Mouse (Mus musculus) heart, embryonic 10.5 days (tissue): ENCODE data around the gene Hlcs. TPM values are rescaled to one million over a fixed set of nuclear protein-coding genes. Genes with fewer than 3 reads are reported as not detected.

Source experiments
- DNase-seq: peaks from one replicate; pipeline ENCODE4 v3.0.0-alpha.2; 2017; ENCODE audit warnings: low spot score
- H3K27ac ChIP-seq: fragments of 300-500 bp; sonication (generic); 2 replicates; pipeline ENCODE4 v1.5.1; 2016; ENCODE audit warnings: mild to moderate bottlenecking
- H3K27me3 ChIP-seq: fragments of 300-500 bp; sonication (generic); 2 replicates; pipeline ENCODE4 v1.6.1; 2016; ENCODE audit warnings: mild to moderate bottlenecking; ENCODE audit not compliant: poor library complexity, insufficient read depth, severe bottlenecking
- H3K36me3 ChIP-seq: fragments of 300-500 bp; sonication (generic); 2 replicates; pipeline ENCODE4 v1.6.1; 2016; ENCODE audit warnings: mild to moderate bottlenecking, moderate library complexity
- H3K4me1 ChIP-seq: fragments of 300-500 bp; sonication (generic); 2 replicates; pipeline ENCODE4 v1.6.1; 2016; ENCODE audit warnings: mild to moderate bottlenecking
- H3K4me3 ChIP-seq: fragments of 300-500 bp; sonication (generic); 2 replicates; pipeline ENCODE4 v1.5.1; 2016; ENCODE audit warnings: mild to moderate bottlenecking, moderate library complexity
- H3K9me3 ChIP-seq: fragments of 300-500 bp; sonication (generic); 2 replicates; pipeline ENCODE4 v1.6.1; 2016; ENCODE audit warnings: mild to moderate bottlenecking, moderate library complexity
- WGBS: fragments of 180-500 bp; shearing (Covaris S2); methylation state at CpG from one replicate; pipeline ENCODE4 v1.1.7; 2016; 5-methylcytosine and 5-hydroxymethylcytosine counted together
- polyA plus RNA-seq: library from polyadenylated mRNA; unstranded; fragments of >200 nt; fragmentation: Nextera tagmentation; extraction: Ambion mirVana; gene quantifications from 2 replicates; pipeline ENCODE4 v1.2.1, GENCODE M21; 2016

Hlcs gene
- polyA plus RNA-seq, 1 experiment from 2014 or later, result 11.0 TPM

- Histone ChIP-seq H3K4me3 (no peak overlapping the region), H3K9me3 (no peaks in the 10 kb centered on the region), H3K4me1 (peaks cover 27% of the 10 kb centered on the region), H3K36me3 (peaks cover 3% of the 10 kb centered on the region), H3K27ac (no peak overlapping the region), H3K27me3 (no peaks in the 10 kb centered on the region; the same call in 1 of the 2 replicates)
- WGBS, result 92% methylated on average over 7 of the region's 7 CpGs
- DNase-seq, result no peak
Measured at GRCm38 (mm10) chr16:94229890-94230289, 83.5 kb downstream of the Hlcs start.

GRCm38 (mm10) chr16:94228858-94229555 is 84.4 kb downstream of the Hlcs start:
- Histone ChIP-seq H3K4me3 (no peak overlapping the region), H3K36me3 (peaks cover 3% of the 10 kb centered on the region), H3K9me3 (no peaks in the 10 kb centered on the region), H3K27me3 (no peaks in the 10 kb centered on the region; the same call in 1 of the 2 replicates), H3K27ac (no peak overlapping the region), H3K4me1 (peaks cover 21% of the 10 kb centered on the region)
- 78% methylated on average over 18 of the region's 18 CpGs for WGBS
- no peak for DNase-seq

- no peak for DNase-seq
- Histone ChIP-seq H3K4me1 (peaks cover 13% of the 10 kb centered on the region), H3K27ac (no peak overlapping the region)
Measured at GRCm38 (mm10) chr16:94227328-94228018, 85.9 kb downstream of the Hlcs start.

GRCm38 (mm10) chr16:94223363-94223720 is 90.0 kb downstream of the Hlcs start:
- Histone ChIP-seq H3K4me1 (peaks cover 18% of the 10 kb centered on the region), H3K27me3 (no peaks in the 10 kb centered on the region; the same call in 1 of the 2 replicates), H3K27ac (no peak overlapping the region), H3K4me3 (no peak overlapping the region), H3K36me3 (no peaks in the 10 kb centered on the region), H3K9me3 (no peaks in the 10 kb centered on the region)
- DNase-seq, result no peak
- WGBS, result 76% methylated on average over 8 of the region's 8 CpGs

More at GRCm38 (mm10) chr16:94227328-94228018, 85.9 kb downstream of the Hlcs start:
- H3K27me3 ChIP-seq, result no peaks in the 10 kb centered on the region; the same call in 1 of the 2 replicates
- H3K36me3 ChIP-seq, result peaks cover 3% of the 10 kb centered on the region
- no peaks in the 10 kb centered on the region for H3K9me3 ChIP-seq
- no peak overlapping the region for H3K4me3 ChIP-seq
- 64% methylated on average over 18 of the region's 18 CpGs for WGBS

GRCm38 (mm10) chr16:94222646-94223362 is 90.6 kb downstream of the Hlcs start:
- Histone ChIP-seq H3K36me3 (no peaks in the 10 kb centered on the region), H3K4me1 (peaks cover 14% of the 10 kb centered on the region; the same call in 1 of the 2 replicates), H3K27me3 (no peaks in the 10 kb centered on the region; the same call in 1 of the 2 replicates), H3K4me3 (no peak overlapping the region), H3K27ac (no peak overlapping the region), H3K9me3 (no peaks in the 10 kb centered on the region)
- no peak for DNase-seq
- WGBS, result 79% methylated on average over 11 of the region's 11 CpGs

GRCm38 (mm10) chr16:94210689-94211357 is 102.5 kb downstream of the Hlcs start:
- H3K4me1 ChIP-seq, result peaks cover 26% of the 10 kb centered on the region
- no peak overlapping the region for H3K4me3 ChIP-seq
- WGBS, result 92% methylated on average over 15 of the region's 15 CpGs
- no peaks in the 10 kb centered on the region for H3K27me3 ChIP-seq
- peak overlapping the region; percentile 76; the same call in 1 of the 2 replicates for H3K27ac ChIP-seq
- DNase-seq, result no peak
- no peaks in the 10 kb centered on the region for H3K36me3 ChIP-seq
- H3K9me3 ChIP-seq, result no peaks in the 10 kb centered on the region

GRCm38 (mm10) chr16:94209626-94210025 is 103.7 kb downstream of the Hlcs start:
- DNase-seq, result no peak
- 56% methylated on average over 3 of the region's 3 CpGs for WGBS
- Histone ChIP-seq H3K4me1 (peaks cover 36% of the 10 kb centered on the region), H3K36me3 (no peaks in the 10 kb centered on the region), H3K4me3 (no peak overlapping the region), H3K27ac (peak overlapping the region; percentile 76), H3K27me3 (no peaks in the 10 kb centered on the region), H3K9me3 (no peaks in the 10 kb centered on the region)

GRCm38 (mm10) chr16:94208826-94209225 is 104.5 kb downstream of the Hlcs start:
- Histone ChIP-seq H3K4me3 (no peak overlapping the region), H3K27me3 (no peaks in the 10 kb centered on the region), H3K9me3 (no peaks in the 10 kb centered on the region), H3K27ac (peak overlapping the region; percentile 37; the same call in 1 of the 2 replicates), H3K4me1 (peaks cover 36% of the 10 kb centered on the region), H3K36me3 (no peaks in the 10 kb centered on the region)
- no peak for DNase-seq
- 77% methylated on average over 10 of the region's 10 CpGs for WGBS

- Histone ChIP-seq H3K4me1 (peaks cover 36% of the 10 kb centered on the region), H3K27me3 (no peaks in the 10 kb centered on the region)
- WGBS, result 75% methylated on average over 6 of the region's 6 CpGs
Measured at GRCm38 (mm10) chr16:94208152-94208551, 105.2 kb downstream of the Hlcs start.

GRCm38 (mm10) chr16:94205528-94206484 is 107.6 kb downstream of the Hlcs start:
- H3K36me3 ChIP-seq, result no peaks in the 10 kb centered on the region
- H3K9me3 ChIP-seq, result no peaks in the 10 kb centered on the region
- H3K4me1 ChIP-seq, result peaks cover 41% of the 10 kb centered on the region
- no peak for DNase-seq
- WGBS, result 69% methylated on average over 26 of the region's 26 CpGs
- 0 out of 2 replicates have a peak, but pooled peaks cover 2% of the 10 kb centered on the region for H3K27me3 ChIP-seq
- no peak overlapping the region for H3K4me3 ChIP-seq
- peak overlapping the region; percentile 53; the same call in 1 of the 2 replicates for H3K27ac ChIP-seq

More at GRCm38 (mm10) chr16:94208152-94208551, 105.2 kb downstream of the Hlcs start:
- H3K4me3 ChIP-seq, result no peak overlapping the region
- peak overlapping the region; percentile 37; the same call in 1 of the 2 replicates for H3K27ac ChIP-seq
- no peaks in the 10 kb centered on the region for H3K36me3 ChIP-seq
- DNase-seq, result no peak
- H3K9me3 ChIP-seq, result no peaks in the 10 kb centered on the region

GRCm38 (mm10) chr16:94201387-94201786 is 112.0 kb downstream of the Hlcs start:
- 0 out of 2 replicates have a peak, but pooled peaks cover 4% of the 10 kb centered on the region for H3K27me3 ChIP-seq
- peaks cover 19% of the 10 kb centered on the region for H3K4me1 ChIP-seq
- H3K27ac ChIP-seq, result no peak overlapping the region
- DNase-seq, result no peak
- H3K36me3 ChIP-seq, result no peaks in the 10 kb centered on the region
- 69% methylated on average over 5 of the region's 5 CpGs for WGBS
- no peaks in the 10 kb centered on the region for H3K9me3 ChIP-seq
- H3K4me3 ChIP-seq, result no peak overlapping the region
